In the genomic region with DNA sequence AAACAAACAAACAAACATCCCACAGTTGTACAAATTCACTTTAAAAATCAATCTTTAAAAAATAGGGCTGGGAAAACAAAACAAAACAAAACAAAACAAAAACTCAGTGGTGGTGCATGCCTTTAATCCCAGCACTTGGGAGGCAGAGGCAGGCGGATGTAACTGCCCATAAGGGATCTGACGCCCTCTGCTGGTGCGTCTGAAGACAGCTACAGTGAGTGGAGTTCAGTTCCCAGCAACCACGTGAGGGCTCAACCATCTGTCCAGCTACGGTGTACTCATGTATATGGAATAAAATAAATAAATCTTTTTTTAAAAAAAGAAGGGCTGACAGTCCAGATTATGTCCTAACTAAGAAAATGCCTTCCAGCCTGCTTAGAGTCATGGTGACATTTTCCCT, we compare ENCODE assay signal across 11 mouse cellular contexts. TPM values are rescaled to one million over a fixed set of nuclear protein-coding genes. Genes with fewer than 3 reads are reported as not detected.
DNase-seq lines count a peak whose midpoint lies in the region; ATAC-seq and TF ChIP-seq lines count a peak whose summit lies in the region.
"Had no signal": no experiment of that assay in that cellular context is flagged by ENCODE, and none has a peak within 500 bp of the region (broad histone marks: within the 10 kb centered on the region; RNA-seq: fewer than 3 reads in every experiment).

No protein-coding gene starts in this region.

- peaks cover 10% of the 10 kb centered on the region for H3K36me3 ChIP-seq in liver, postnatal 0 days (replicated peaks; ENCODE audit: insufficient read depth, low read length)

- intact Hi-C loops in gastrocnemius, adult 2 months (cut with DNase I), result no loop called here

- no peak overlapping the region for H3K4me2 ChIP-seq in liver, postnatal 0 days (ENCODE audit: low read depth, low read length)
- H3K4me2 ChIP-seq: embryonic facial prominence, embryonic 15.5 days; lung, embryonic 15.5 days had no signal

- ATAC-seq in activated CD4-positive, CD25-positive, alpha-beta regulatory T cell, adult 4 months, result peak; percentile 46
- peak; percentile 54; the same call in 1 of the 2 replicates for ATAC-seq in liver, postnatal 0 days
- no peak for ATAC-seq in cerebellum, adult (ENCODE audit: insufficient number of reproducible peaks, low FRiP score, low TSS enrichment)

- no peaks in the 10 kb centered on the region for H3K4me1 ChIP-seq in liver, postnatal 0 days (ENCODE audit: insufficient read depth)
- H3K4me1 ChIP-seq: embryonic facial prominence, embryonic 15.5 days; lung, embryonic 15.5 days had no signal

- no peak overlapping the region for H3K27ac ChIP-seq in gastrocnemius, adult 2 months
- H3K27ac ChIP-seq in liver, postnatal 0 days (ENCODE audit: low read depth), result no peak overlapping the region
- H3K27ac ChIP-seq: embryonic facial prominence, embryonic 15.5 days; lung, embryonic 15.5 days had no signal

- no peak for DNase-seq in gastrocnemius, adult 2 months
- DNase-seq in gastrocnemius, postnatal 4 days (ENCODE audit: low spot score in 2 of 2), result no peak
- DNase-seq in A20 (ENCODE audit: low read depth, low spot score), result peak; percentile 76
- DNase-seq in liver, postnatal 0 days, result peak; percentile 29
- no peak for DNase-seq in retina, embryonic 14.5 days (ENCODE audit: low spot score)
- DNase-seq in layer of hippocampus, adult 9-10 months (ENCODE audit: low spot score), result no peak
- DNase-seq: layer of hippocampus, adult 9-11 months had no signal

- 60% methylated on average over 5 of the region's 5 CpGs for WGBS in liver, postnatal 0 days (ENCODE audit: insufficient replicate concordance)

- peak; percentile 42; the same call in 1 of the 2 replicates for TF ChIP-seq CTCF in gastrocnemius, adult 2 months (IDR thresholded peaks at IDR 0.05)
- TF ChIP-seq CTCF in liver, postnatal 0 days (IDR thresholded peaks at IDR 0.05; ENCODE audit: low read depth), result peak; percentile 71

- H3K9me3 ChIP-seq in liver, postnatal 0 days (ENCODE audit: low read length), result no peaks in the 10 kb centered on the region
- H3K9me3 ChIP-seq: embryonic facial prominence, embryonic 15.5 days; lung, embryonic 15.5 days had no signal

- no peaks in the 10 kb centered on the region for H3K27me3 ChIP-seq in liver, postnatal 0 days (ENCODE audit: insufficient read depth, low read length)
- H3K27me3 ChIP-seq: embryonic facial prominence, embryonic 15.5 days; lung, embryonic 15.5 days had no signal

- TF ChIP-seq EP300 in liver, postnatal 0 days (IDR thresholded peaks at IDR 0.05; ENCODE audit: low read depth), result no peak

- no peak overlapping the region for H3K4me3 ChIP-seq in gastrocnemius, adult 2 months
- H3K4me3 ChIP-seq in liver, postnatal 0 days (ENCODE audit: low read depth, low read length), result no peak overlapping the region
- H3K4me3 ChIP-seq: embryonic facial prominence, embryonic 15.5 days; lung, embryonic 15.5 days had no signal

- H3K9ac ChIP-seq in liver, postnatal 0 days (replicated peaks), result no peak overlapping the region
- H3K9ac ChIP-seq: embryonic facial prominence, embryonic 15.5 days; lung, embryonic 15.5 days had no signal

RNA-seq across cellular contexts. Expression of a gene that starts 18.9 kb away (rescaled TPM):
- total RNA-seq in gastrocnemius, adult 2 months (2021), result 1 to 10 TPM; 4.3 to 5.0 TPM
- total RNA-seq in gastrocnemius, postnatal 4 days (2021), result 1 to 10 TPM; 8.1 to 8.3 TPM
- polyA plus RNA-seq in activated CD4-positive, CD25-positive, alpha-beta regulatory T cell, adult 4 months (2017; shearing (Covaris generic)), result 10 to 100 TPM; 34.5 to 35.6 TPM
- 19.5 and 20.0 TPM in 2 replicates for polyA plus RNA-seq in liver, postnatal 0 days (2015; fragmentation: Nextera tagmentation; extraction: Ambion mirVana)

RNA-seq across cellular contexts. Expression of a gene that starts 20.3 kb away (rescaled TPM):
- total RNA-seq in gastrocnemius, adult 2 months (2021), result 10 to 100 TPM; 54.7 to 61.6 TPM
- 10 to 100 TPM; 67.4 to 71.8 TPM for total RNA-seq in gastrocnemius, postnatal 4 days (2021)
- polyA plus RNA-seq in activated CD4-positive, CD25-positive, alpha-beta regulatory T cell, adult 4 months (2017; shearing (Covaris generic)), result 10 to 100 TPM; 25.6 to 30.2 TPM
- 43.2 and 48.4 TPM in 2 replicates for polyA plus RNA-seq in liver, postnatal 0 days (2015; fragmentation: Nextera tagmentation; extraction: Ambion mirVana)

RNA-seq across cellular contexts. Expression of a gene that starts 29.2 kb away (rescaled TPM):
- 10 to 100 TPM; 46.4 to 60.7 TPM for total RNA-seq in gastrocnemius, adult 2 months (2021)
- 10 to 100 TPM; 40.8 to 44.7 TPM for total RNA-seq in gastrocnemius, postnatal 4 days (2021)
- polyA plus RNA-seq in activated CD4-positive, CD25-positive, alpha-beta regulatory T cell, adult 4 months (2017; shearing (Covaris generic)), result 10 to 100 TPM; 73.9 to 78.8 TPM
- 49.6 and 50.7 TPM in 2 replicates for polyA plus RNA-seq in liver, postnatal 0 days (2015; fragmentation: Nextera tagmentation; extraction: Ambion mirVana)

RNA-seq across cellular contexts. Expression of a gene that starts 34.6 kb away (rescaled TPM):
- 10 to 100 TPM; 18.2 to 22.5 TPM for total RNA-seq in gastrocnemius, adult 2 months (2021)
- 10 to 100 TPM; 32.4 to 41.1 TPM for total RNA-seq in gastrocnemius, postnatal 4 days (2021)
- polyA plus RNA-seq in activated CD4-positive, CD25-positive, alpha-beta regulatory T cell, adult 4 months (2017; shearing (Covaris generic)), result 100 to 1,000 TPM in 1 of 2 experiments, 10 to 100 TPM in 1; 86.9 to 124 TPM
- 22.1 and 28.9 TPM in 2 replicates for polyA plus RNA-seq in liver, postnatal 0 days (2015; fragmentation: Nextera tagmentation; extraction: Ambion mirVana)

Comparison
In these comparisons a context has a peak if more than half of its experiments do, and no peak if none do; other contexts are left out.
1. DNase-seq: peak in A20 (single experiment) and liver, postnatal 0 days (single experiment); none in gastrocnemius, adult 2 months (single experiment), gastrocnemius, postnatal 4 days (0 of 2), retina, embryonic 14.5 days (single experiment) and layer of hippocampus, adult 9-10 months (single experiment).